Mouse (Mus musculus): ENCODE results near the gene Kbtbd7. TPM values are rescaled to one million over a fixed set of nuclear protein-coding genes. Genes with fewer than 3 reads are reported as not detected.

Kbtbd7 gene
- 13.0 and 15.8 TPM in 2 replicates for polyA plus RNA-seq (2012; rRNA removed)

DNA sequence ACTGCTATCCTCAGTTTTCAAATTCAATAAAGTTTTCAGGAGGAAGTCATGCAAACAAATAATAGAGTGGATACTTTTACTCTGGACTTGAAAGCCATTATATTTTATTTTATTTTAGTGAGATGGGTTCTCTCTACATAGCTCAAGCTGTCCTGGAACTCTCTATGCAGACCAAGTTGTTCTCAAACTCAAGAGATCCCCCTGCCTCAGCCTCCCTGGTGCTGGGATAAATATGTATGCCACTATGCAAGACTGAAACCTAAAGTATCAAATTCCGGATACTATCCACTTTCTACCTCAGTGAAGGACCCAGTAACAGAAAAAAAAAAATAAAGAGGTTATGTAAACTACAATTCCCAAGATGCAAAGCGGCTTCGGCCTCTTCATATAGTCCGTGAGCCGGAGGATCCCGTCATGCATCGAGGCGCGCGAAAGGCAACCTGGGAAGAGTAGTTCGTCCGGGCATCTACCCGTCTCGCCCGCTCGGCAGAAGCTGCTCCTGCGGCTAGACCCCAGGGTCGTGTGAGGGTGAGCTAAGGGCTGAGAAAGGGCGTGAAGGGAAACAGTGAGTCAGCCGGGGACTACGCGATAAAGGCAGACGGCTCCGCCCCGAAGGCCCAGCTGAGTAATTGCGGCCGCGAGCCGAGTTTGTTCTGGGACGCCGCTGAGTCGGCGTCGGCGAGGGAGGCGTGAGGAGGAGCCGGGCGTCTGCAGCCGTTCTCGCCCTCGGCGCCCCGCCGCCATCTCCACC lies at the start of gene Kbtbd7:
Gene Kbtbd7, plus strand, starts transcription at position 533 of the 751 bp plus-strand sequence.

DNA sequence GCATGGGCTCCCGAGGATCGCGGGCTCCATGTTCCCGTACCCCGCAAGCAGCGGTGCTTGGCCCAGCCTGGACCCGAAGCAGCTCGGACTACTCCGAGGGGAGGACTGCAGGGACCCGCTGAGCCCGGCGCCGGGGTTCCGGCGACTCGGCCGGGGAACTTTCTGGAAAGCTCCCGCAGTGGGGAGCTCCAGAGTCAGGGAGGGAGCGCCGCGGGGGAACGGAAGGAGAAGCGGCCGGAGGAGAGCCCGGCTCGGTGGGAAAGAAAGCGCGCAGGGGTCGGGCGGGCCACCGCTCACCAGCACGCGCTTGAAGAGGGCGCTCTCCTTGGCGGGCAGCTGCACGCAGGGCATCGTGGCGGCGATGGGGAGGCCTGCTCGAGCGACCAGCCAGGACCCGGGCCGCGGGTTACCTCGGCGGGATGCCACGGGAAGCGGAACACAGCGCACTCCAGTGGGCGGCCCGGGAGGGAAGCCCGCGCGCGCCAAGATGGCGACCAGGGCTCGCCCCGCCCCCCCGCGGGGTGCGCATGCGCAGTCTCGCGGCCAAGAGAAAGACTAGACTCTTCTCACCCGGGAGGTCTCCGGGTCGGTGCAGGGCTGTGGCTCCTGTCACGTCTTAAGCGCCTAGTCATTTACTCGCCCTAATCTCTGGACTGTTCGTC lies 35.9 kb upstream of the Kbtbd7 start, which contains the start of gene Naa16:
Gene Naa16, minus strand, starts transcription at position 514 of the 662 bp plus-strand sequence.

DNA sequence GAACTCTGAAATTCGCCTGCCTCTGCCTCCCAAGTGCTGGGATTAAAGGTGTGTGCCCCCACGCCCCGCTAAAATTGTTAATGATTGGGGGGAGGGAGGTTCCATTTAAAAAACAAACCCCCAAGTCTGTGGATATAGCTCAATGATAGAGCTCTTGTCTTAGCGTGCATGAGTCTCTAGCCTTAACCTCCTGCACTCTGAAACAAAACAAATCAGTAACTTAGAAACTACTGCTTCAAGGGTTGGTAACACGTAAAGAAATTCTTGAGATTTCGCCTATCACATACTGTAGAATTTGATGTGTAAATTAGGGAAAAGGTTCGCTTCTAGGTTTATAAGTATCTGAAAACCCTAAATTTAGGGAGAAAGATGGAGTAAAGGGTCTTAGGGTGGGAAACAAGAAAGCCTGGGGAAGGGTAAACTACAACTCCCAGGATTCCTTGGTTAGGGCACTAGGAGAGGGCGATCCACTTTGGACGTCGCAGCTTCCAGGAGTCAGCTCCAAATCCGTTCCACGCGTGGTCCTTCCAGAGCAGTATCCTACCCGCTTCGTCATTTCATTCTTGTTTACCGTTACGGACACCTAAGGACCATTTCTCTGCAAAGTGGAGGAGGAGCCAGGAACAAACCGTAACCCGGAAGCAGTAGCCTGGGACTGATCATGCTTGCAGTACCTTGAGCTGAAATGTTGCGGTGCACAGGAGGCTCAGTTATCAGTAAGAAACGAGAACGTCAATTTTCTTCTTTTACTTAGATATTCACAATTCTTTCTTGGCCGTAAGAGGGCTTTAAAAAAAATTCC lies 28.8 kb upstream of the Kbtbd7 start, which contains the start of gene Mtrf1:
Gene Mtrf1, plus strand, starts transcription at position 452 of the 802 bp plus-strand sequence.

DNA sequence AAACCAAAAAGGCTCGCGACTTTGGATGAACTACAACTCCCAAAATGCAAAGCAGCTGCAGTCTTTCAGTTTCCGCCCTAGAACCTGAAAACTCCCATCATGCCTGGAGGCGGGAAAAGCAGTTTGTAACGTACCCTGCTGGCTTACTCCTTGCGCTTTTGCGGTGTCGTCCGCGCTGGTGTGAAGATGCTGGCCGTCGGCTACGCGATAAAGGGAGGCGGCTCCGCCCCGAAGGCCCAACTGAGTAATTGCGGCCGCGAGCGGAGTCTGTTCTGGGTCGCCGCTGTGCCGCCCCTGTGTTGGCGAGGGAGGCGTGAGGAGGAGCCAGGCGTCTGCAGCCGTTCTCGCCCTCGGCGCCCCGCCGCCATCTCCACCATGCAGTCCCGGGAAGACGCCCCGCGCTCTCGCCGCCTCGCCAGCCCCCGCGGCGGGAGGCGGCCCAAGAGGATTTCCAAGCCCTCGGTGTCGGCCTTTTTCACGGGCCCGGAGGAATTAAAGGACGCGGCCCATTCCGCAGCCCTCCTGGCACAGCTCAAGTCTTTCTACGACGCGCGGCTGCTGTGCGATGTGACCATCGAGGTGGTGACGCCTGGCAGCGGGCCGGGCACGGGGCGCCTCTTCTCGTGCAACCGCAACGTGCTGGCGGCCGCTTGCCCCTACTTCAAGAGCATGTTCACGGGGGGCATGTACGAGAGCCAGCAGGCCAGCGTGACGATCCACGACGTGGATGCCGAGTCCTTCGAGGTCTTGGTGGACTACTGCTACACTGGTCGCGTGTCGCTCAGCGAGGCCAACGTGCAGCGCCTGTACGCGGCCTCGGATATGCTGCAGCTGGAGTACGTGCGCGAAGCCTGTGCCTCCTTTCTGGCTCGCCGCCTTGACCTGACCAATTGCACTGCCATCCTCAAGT lies 25.6 kb downstream of the Kbtbd7 start, which contains the start of gene Kbtbd6:
Gene Kbtbd6, plus strand, starts transcription at position 155 of the 910 bp plus-strand sequence.

Other genes starting within 250 kb of the Kbtbd7 start
- gene Zfp957, start 179.1 kb upstream of the Kbtbd7 start, polyA plus RNA-seq (2012; rRNA removed), result not detected in 2 replicates
- 42.7 and 50.7 TPM in 2 replicates for gene Rgcc, start 124.9 kb upstream of the Kbtbd7 start, polyA plus RNA-seq (2012; rRNA removed)
- gene Naa16, start 35.7 kb upstream of the Kbtbd7 start, polyA plus RNA-seq (2012; rRNA removed), result 16.3 and 17.6 TPM in 2 replicates
- gene Mtrf1, start 28.7 kb upstream of the Kbtbd7 start, polyA plus RNA-seq (2012; rRNA removed), result 6.7 and 7.1 TPM in 2 replicates
- gene Kbtbd6, start 25.3 kb downstream of the Kbtbd7 start, polyA plus RNA-seq (2012; rRNA removed), result 2.0 and 3.0 TPM in 2 replicates
- 5.5 and 6.8 TPM in 2 replicates for gene Elf1, start 54.7 kb downstream of the Kbtbd7 start, polyA plus RNA-seq (2012; rRNA removed)
- gene Wbp4, start 55.0 kb downstream of the Kbtbd7 start, polyA plus RNA-seq (2012; rRNA removed), result 24.2 and 28.2 TPM in 2 replicates
- 62.8 and 69.9 TPM in 2 replicates for gene Sugt1, start 161.2 kb downstream of the Kbtbd7 start, polyA plus RNA-seq (2012; rRNA removed)
- 15.8 and 145 TPM in 2 replicates for gene Cnmd, start 235.7 kb downstream of the Kbtbd7 start, polyA plus RNA-seq (2012; rRNA removed)

Data from central nervous system, embryonic 14 days (tissue).